Mouse (Mus musculus) ovary, postnatal 14 days (tissue): Measurements from ENCODE around the gene Mfsd10.

ENCODE experiments used
- DNase-seq: peaks from one replicate; pipeline ENCODE4 v3.0.0; 2022; ENCODE audit warnings: low spot score

Gene Mfsd10

GRCm38 (mm10) chr5:34636481-34637287 lies at the start of gene Mfsd10:
Gene Mfsd10 (minus strand): TSS chr5:34637212.
- peak; percentile 65 for DNase-seq

DNA sequence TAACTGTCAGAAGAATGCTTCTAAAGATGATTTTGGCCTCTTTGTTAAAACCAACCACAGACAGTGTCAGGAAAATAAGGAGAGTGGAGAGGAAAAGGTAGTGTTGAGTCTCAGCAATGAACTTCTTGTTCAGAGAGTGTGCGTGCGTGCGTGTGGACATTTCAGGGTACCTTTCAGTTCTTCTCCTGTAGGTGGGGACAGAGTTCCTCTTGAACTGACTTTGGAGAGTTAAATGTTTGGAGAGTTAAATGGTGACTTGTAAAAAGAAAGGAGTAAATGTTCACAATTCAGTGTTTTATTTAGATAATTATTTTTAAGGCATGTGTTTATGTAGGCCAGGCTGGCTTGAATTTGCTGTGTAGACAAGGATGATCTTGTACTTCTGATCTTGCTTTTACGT lies 33.3 kb upstream of the Mfsd10 start:
- no peak for DNase-seq

GRCm38 (mm10) chr5:34669493-34669892 lies 32.5 kb upstream of the Mfsd10 start:
- no peak for DNase-seq

GRCm38 (mm10) chr5:34663231-34663630 lies 26.2 kb upstream of the Mfsd10 start:
- DNase-seq, result no peak

- DNase-seq, result no peak
Measured at GRCm38 (mm10) chr5:34661909-34662308, 24.9 kb upstream of the Mfsd10 start.

- DNase-seq, result no peak
Measured at GRCm38 (mm10) chr5:34660591-34661130, 23.6 kb upstream of the Mfsd10 start.

GRCm38 (mm10) chr5:34659686-34660590 lies 22.9 kb upstream of the Mfsd10 start, which contains the start of the genes Nop14 and Grk4:
Gene Nop14 (minus strand): TSS chr5:34660148.
Gene Grk4 (plus strand): TSS chr5:34660379.
- peak; percentile 97 for DNase-seq

DNA sequence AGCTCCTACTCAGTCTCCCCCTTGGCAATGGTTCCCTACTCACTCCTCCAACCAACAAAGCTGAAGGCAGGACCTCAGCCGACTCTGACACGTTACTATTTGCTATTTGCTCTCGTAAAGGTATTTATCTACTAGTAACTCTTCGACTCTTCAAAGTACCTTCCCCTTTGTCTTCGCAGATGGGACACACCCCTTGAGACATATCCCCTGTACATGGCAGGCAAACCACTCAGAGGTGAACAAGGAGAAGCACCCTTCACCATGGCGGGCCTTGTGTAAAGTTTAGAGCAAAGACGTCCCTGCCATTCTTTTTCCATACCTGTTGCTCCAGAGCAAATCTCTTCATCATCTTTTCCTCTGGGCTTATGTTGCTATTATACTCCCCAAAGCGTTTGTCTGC lies 20.5 kb upstream of the Mfsd10 start:
- DNase-seq, result no peak

- DNase-seq, result no peak
Measured at GRCm38 (mm10) chr5:34654881-34655280, 17.9 kb upstream of the Mfsd10 start.

- DNase-seq, result no peak
Measured at GRCm38 (mm10) chr5:34652961-34653360, 15.9 kb upstream of the Mfsd10 start.

GRCm38 (mm10) chr5:34647581-34647980 lies 10.6 kb upstream of the Mfsd10 start:
- no peak for DNase-seq

- DNase-seq, result no peak
Measured at GRCm38 (mm10) chr5:34642932-34643331, 5.9 kb upstream of the Mfsd10 start.

GRCm38 (mm10) chr5:34641991-34642390 lies 5.0 kb upstream of the Mfsd10 start:
- DNase-seq, result no peak

- DNase-seq, result no peak
Measured at GRCm38 (mm10) chr5:34637591-34638156, 662 bp upstream of the Mfsd10 start.

GRCm38 (mm10) chr5:34635665-34636192 lies 1.3 kb downstream of the Mfsd10 start:
- no peak for DNase-seq

DNA sequence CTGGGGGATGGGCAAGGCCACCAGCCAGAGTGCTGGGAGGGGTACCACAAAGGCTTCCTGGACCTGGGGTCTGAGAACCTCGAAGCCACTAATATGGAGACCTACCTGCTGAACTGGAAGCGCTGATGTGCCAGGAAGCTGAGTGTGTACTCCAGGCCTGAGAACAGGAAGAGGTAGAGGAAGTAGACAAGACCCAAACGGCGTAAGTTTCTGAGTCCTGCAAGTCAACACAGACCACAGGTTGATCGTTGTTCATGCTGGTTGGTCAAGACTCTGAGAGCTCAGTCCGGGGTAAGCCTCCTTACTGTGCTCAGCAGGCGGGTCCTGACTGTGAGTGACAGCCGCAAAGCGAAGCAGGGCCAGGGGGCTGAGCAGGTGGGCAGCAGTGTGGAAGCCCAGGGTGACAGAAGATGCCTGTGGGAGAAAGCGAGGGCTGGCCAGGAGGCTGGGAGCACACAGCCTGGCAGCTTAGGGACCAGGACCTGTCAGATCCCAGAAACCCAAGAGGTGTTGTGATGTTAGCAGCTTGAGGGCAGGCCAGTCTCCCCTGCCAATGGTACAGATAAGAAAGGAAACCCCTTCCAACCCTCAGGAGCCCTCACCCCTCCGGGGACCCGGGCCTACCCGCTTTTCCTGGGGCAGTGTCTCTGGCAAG lies 2.1 kb downstream of the Mfsd10 start:
- DNase-seq, result no peak

GRCm38 (mm10) chr5:34633641-34634040 lies 3.4 kb downstream of the Mfsd10 start:
- no peak for DNase-seq

- DNase-seq, result no peak
Measured at GRCm38 (mm10) chr5:34632996-34633395, 4.0 kb downstream of the Mfsd10 start.

- DNase-seq, result no peak
Measured at GRCm38 (mm10) chr5:34609966-34610365, 27.0 kb downstream of the Mfsd10 start.

- DNase-seq, result no peak
Measured at GRCm38 (mm10) chr5:34608226-34608625, 28.8 kb downstream of the Mfsd10 start.

GRCm38 (mm10) chr5:34607100-34607880 lies 29.7 kb downstream of the Mfsd10 start:
- no peak for DNase-seq
